ENCODE assay signal across 21 mouse cellular contexts in the genomic region with DNA sequence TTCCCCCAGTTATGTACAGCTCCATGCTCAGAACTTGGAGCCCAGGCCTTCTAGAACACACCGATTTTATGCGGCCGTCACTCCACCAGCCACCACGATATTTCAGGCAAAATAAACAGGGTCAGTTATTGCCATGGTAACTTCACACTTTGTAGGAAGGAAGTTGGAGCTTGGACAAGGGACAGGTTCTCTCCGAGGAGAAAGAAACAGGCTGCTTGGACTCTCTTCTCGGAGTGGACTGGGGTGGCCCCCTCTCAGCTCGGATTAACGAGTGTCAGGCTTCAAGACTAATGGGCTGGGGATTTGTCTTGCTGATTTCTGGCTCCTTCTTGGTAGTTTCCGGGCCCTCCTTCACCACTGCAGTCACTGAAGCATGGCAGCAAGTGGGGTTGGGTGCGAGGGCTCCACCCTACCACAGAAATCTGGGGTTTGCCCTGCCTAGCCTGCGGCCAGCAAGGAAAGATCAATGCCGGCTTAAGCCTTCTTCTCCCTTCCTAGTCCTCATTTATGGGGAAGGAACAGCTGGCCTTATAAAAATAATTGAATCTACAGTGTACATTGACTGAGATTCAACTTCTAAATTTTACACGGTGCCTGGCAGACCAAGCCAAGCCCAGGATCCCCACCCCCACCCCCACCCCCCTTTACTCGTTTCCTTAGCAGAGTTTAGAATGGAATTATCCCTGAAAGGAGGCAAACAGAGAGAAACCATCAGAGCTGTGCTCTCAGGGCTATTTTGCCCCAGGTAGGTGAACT.
DNase-seq lines count a peak whose midpoint lies in the region; ATAC-seq and TF ChIP-seq lines count a peak whose summit lies in the region.
"Had no signal": no experiment of that assay in that cellular context is flagged by ENCODE, and none has a peak within 500 bp of the region (broad histone marks: within the 10 kb centered on the region; RNA-seq: fewer than 3 reads in every experiment).

No protein-coding gene starts in this region.

- H3K9me3 ChIP-seq in forebrain, postnatal 0 days (ENCODE audit: low read length): no peaks in the 10 kb centered on the region
- H3K9me3 ChIP-seq in forebrain, embryonic 10.5 days: no peaks in the 10 kb centered on the region
- H3K9me3 ChIP-seq in limb, embryonic 13.5 days: no peaks in the 10 kb centered on the region
- H3K9me3 ChIP-seq: embryonic facial prominence, embryonic 15.5 days; forebrain, embryonic 12.5 days; hindbrain, embryonic 10.5 days had no signal

- ATAC-seq in forebrain, postnatal 0 days: peak; percentile 43; the same call in 1 of the 2 replicates
- ATAC-seq in limb, embryonic 13.5 days (ENCODE audit: low FRiP score, low read depth): peak; percentile 72
- ATAC-seq: CD4-positive, CD25-positive, alpha-beta regulatory T cell, adult 4 months; forebrain, embryonic 16.5 days had no signal

- H3K27ac ChIP-seq in forebrain, postnatal 0 days (ENCODE audit: low read depth, low read length): no peak overlapping the region
- no peak overlapping the region for H3K27ac ChIP-seq in forebrain, embryonic 10.5 days
- H3K27ac ChIP-seq in limb, embryonic 13.5 days: peak overlapping the region; percentile 83
- H3K27ac ChIP-seq: embryonic facial prominence, embryonic 15.5 days; forebrain, embryonic 12.5 days; heart, adult 2 months; hindbrain, embryonic 10.5 days; hindbrain, embryonic 14.5 days had no signal

- H3K4me3 ChIP-seq in forebrain, postnatal 0 days (ENCODE audit: low read depth, low read length): no peak overlapping the region
- no peak overlapping the region for H3K4me3 ChIP-seq in forebrain, embryonic 10.5 days
- no peak overlapping the region for H3K4me3 ChIP-seq in limb, embryonic 13.5 days
- H3K4me3 ChIP-seq: embryonic facial prominence, embryonic 15.5 days; erythroblast, embryonic 14.5 days; forebrain, embryonic 12.5 days; heart, adult 2 months; heart, embryonic 12.5 days; hindbrain, embryonic 10.5 days had no signal

- no peak overlapping the region for H3K4me2 ChIP-seq in forebrain, postnatal 0 days (ENCODE audit: low read depth)
- H3K4me2 ChIP-seq in limb, embryonic 13.5 days (replicated peaks): peak overlapping the region; percentile 27; the same call in 1 of the 2 replicates
- H3K4me2 ChIP-seq: embryonic facial prominence, embryonic 15.5 days; forebrain, embryonic 12.5 days; heart, embryonic 12.5 days; hindbrain, embryonic 14.5 days had no signal

- peak; percentile 12 for DNase-seq in forebrain, postnatal 0 days
- no peak for DNase-seq in forebrain, embryonic 10.5 days (ENCODE audit: extremely low spot score, low spot score)
- DNase-seq in right cerebral cortex, postnatal 4 days: peak; percentile 16
- no peak for DNase-seq in right cerebral cortex, adult 18-20 months
- DNase-seq in adrenal gland, adult (ENCODE audit: inconsistent age in 2 of 2, low spot score in 1 of 2): no peak
- no peak for DNase-seq in kidney, postnatal 25 days
- DNase-seq: adrenal gland, adult 8-10 months; adrenal gland, postnatal 36 days; B cell, adult 2 months; cerebellum, adult 2 months; gastrocnemius, postnatal 14 days; heart, adult 2 months had no signal

- TF ChIP-seq CTCF in forebrain, postnatal 0 days (IDR thresholded peaks at IDR 0.05; ENCODE audit: low read depth): no peak

- H3K36me3 ChIP-seq in forebrain, postnatal 0 days (ENCODE audit: insufficient read depth): no peaks in the 10 kb centered on the region
- no peaks in the 10 kb centered on the region for H3K36me3 ChIP-seq in forebrain, embryonic 10.5 days (replicated peaks)
- H3K36me3 ChIP-seq in limb, embryonic 13.5 days: no peaks in the 10 kb centered on the region
- H3K36me3 ChIP-seq: embryonic facial prominence, embryonic 15.5 days; forebrain, embryonic 12.5 days; heart, embryonic 12.5 days; hindbrain, embryonic 10.5 days had no signal

- no peak overlapping the region for H3K9ac ChIP-seq in forebrain, postnatal 0 days
- H3K9ac ChIP-seq in limb, embryonic 13.5 days: no peak overlapping the region
- H3K9ac ChIP-seq: embryonic facial prominence, embryonic 15.5 days; forebrain, embryonic 12.5 days; heart, embryonic 12.5 days; hindbrain, embryonic 14.5 days had no signal

- H3K4me1 ChIP-seq in forebrain, postnatal 0 days (ENCODE audit: insufficient read depth): peaks cover 6% of the 10 kb centered on the region; the same call in 1 of the 2 replicates
- H3K4me1 ChIP-seq in forebrain, embryonic 10.5 days: peaks cover 13% of the 10 kb centered on the region
- H3K4me1 ChIP-seq in limb, embryonic 13.5 days: peaks cover 29% of the 10 kb centered on the region
- H3K4me1 ChIP-seq: embryonic facial prominence, embryonic 15.5 days had no signal

- H3K27me3 ChIP-seq in forebrain, postnatal 0 days (ENCODE audit: insufficient read depth, low read length): no peaks in the 10 kb centered on the region
- no peaks in the 10 kb centered on the region for H3K27me3 ChIP-seq in forebrain, embryonic 10.5 days (ENCODE audit: poor library complexity, severe bottlenecking)
- H3K27me3 ChIP-seq in limb, embryonic 13.5 days: no peaks in the 10 kb centered on the region
- H3K27me3 ChIP-seq: embryonic facial prominence, embryonic 15.5 days; heart, embryonic 12.5 days had no signal

- WGBS in forebrain, postnatal 0 days: 53% methylated on average over 14 of the region's 14 CpGs
- 75% methylated on average over 14 of the region's 14 CpGs for WGBS in forebrain, embryonic 10.5 days
- WGBS in limb, embryonic 13.5 days: 36% methylated on average over 14 of the region's 14 CpGs

Comparison
In these comparisons a context has a peak if more than half of its experiments do, and no peak if none do; other contexts are left out.
1. DNase-seq: peak in forebrain, postnatal 0 days (single experiment) and right cerebral cortex, postnatal 4 days (single experiment); none in forebrain, embryonic 10.5 days (single experiment), right cerebral cortex, adult 18-20 months (single experiment), adrenal gland, adult (0 of 2) and kidney, postnatal 25 days (0 of 2).